Mouse (Mus musculus): ENCODE results near the gene Hoxc10. TPM values are rescaled to one million over a fixed set of nuclear protein-coding genes. Genes with fewer than 3 reads are reported as not detected.

Gene Hoxc10
- polyA plus RNA-seq, 1 experiment from 2014 or later = 60.4 TPM

GRCm38 (mm10) chr15:102953561-102953960, 13.0 kb upstream of the Hoxc10 start:
- Histone ChIP-seq H3K27ac (ENCODE audit: low read depth, low read length) (no peak overlapping the region), H3K4me2 (ENCODE audit: low read depth) (peak overlapping the region; percentile 19), H3K4me3 (ENCODE audit: low read depth, low read length) (no peak overlapping the region; the same call in 1 of the 2 replicates), H3K9me3 (ENCODE audit: control insufficient read depth, low read length) (no peaks in the 10 kb centered on the region), H3K27me3 (ENCODE audit: control insufficient read depth, insufficient read depth, low read length) (peaks cover 100% of the 10 kb centered on the region), H3K9ac (ENCODE audit: low read length) (peak overlapping the region; percentile 23), H3K4me1 (ENCODE audit: control insufficient read depth, insufficient read depth, low read length) (no peaks in the 10 kb centered on the region), H3K36me3 (ENCODE audit: control insufficient read depth, insufficient read depth, low read length) (no peaks in the 10 kb centered on the region)
- ATAC-seq (ENCODE audit: insufficient read depth, low FRiP score, low TSS enrichment) (no peak), DNase-seq (ENCODE audit: low spot score) (no peak)
- 4% methylated on average over 6 of the region's 6 CpGs for WGBS

GRCm38 (mm10) chr15:102954192-102955006, 12.2 kb upstream of the Hoxc10 start, which contains the start of gene Hoxc11:
Gene Hoxc11 (plus strand): TSS chr15:102954427.
- peaks cover 98% of the 10 kb centered on the region for H3K27me3 ChIP-seq (ENCODE audit: control insufficient read depth, insufficient read depth, low read length)
- H3K27ac ChIP-seq (ENCODE audit: low read depth, low read length) = peak within 1 kb of the TSS; percentile 27; the same call in 1 of the 2 replicates
- peak within 1 kb of the TSS; percentile 31 for H3K4me2 ChIP-seq (ENCODE audit: low read depth)
- peak within 1 kb of the TSS; percentile 70 for H3K9ac ChIP-seq (ENCODE audit: low read length)
- under 1% methylated on average over 56 of the region's 57 CpGs for WGBS
- H3K4me1 ChIP-seq (ENCODE audit: control insufficient read depth, insufficient read depth, low read length) = no peaks in the 10 kb centered on the region
- no peak for DNase-seq (ENCODE audit: low spot score)
- no peaks in the 10 kb centered on the region for H3K9me3 ChIP-seq (ENCODE audit: control insufficient read depth, low read length)
- H3K36me3 ChIP-seq (ENCODE audit: control insufficient read depth, insufficient read depth, low read length) = no peaks in the 10 kb centered on the region
- ATAC-seq (ENCODE audit: insufficient read depth, low FRiP score, low TSS enrichment) = no peak
- peak within 1 kb of the TSS; percentile 42 for H3K4me3 ChIP-seq (ENCODE audit: low read depth, low read length)

GRCm38 (mm10) chr15:102955007-102955382, 11.6 kb upstream of the Hoxc10 start:
- WGBS = under 1% methylated on average over 28 of the region's 28 CpGs
- Histone ChIP-seq H3K9ac (ENCODE audit: low read length) (peak overlapping the region; percentile 70), H3K9me3 (ENCODE audit: control insufficient read depth, low read length) (no peaks in the 10 kb centered on the region), H3K36me3 (ENCODE audit: control insufficient read depth, insufficient read depth, low read length) (no peaks in the 10 kb centered on the region), H3K4me3 (ENCODE audit: low read depth, low read length) (peak overlapping the region; percentile 42), H3K4me2 (ENCODE audit: low read depth) (peak overlapping the region; percentile 31), H3K27me3 (ENCODE audit: control insufficient read depth, insufficient read depth, low read length) (peaks cover 98% of the 10 kb centered on the region), H3K27ac (ENCODE audit: low read depth, low read length) (peak overlapping the region; percentile 27; the same call in 1 of the 2 replicates), H3K4me1 (ENCODE audit: control insufficient read depth, insufficient read depth, low read length) (no peaks in the 10 kb centered on the region)
- DNase-seq (ENCODE audit: low spot score) = no peak
- ATAC-seq (ENCODE audit: insufficient read depth, low FRiP score, low TSS enrichment) = no peak

- peak overlapping the region; percentile 39 for H3K4me2 ChIP-seq (ENCODE audit: low read depth)
- ATAC-seq (ENCODE audit: insufficient read depth, low FRiP score, low TSS enrichment) = no peak
- peaks cover 98% of the 10 kb centered on the region for H3K27me3 ChIP-seq (ENCODE audit: control insufficient read depth, insufficient read depth, low read length)
- DNase-seq (ENCODE audit: low spot score) = no peak
- peak overlapping the region; percentile 70 for H3K9ac ChIP-seq (ENCODE audit: low read length)
- H3K36me3 ChIP-seq (ENCODE audit: control insufficient read depth, insufficient read depth, low read length) = no peaks in the 10 kb centered on the region
- no peaks in the 10 kb centered on the region for H3K9me3 ChIP-seq (ENCODE audit: control insufficient read depth, low read length)
- H3K27ac ChIP-seq (ENCODE audit: low read depth, low read length) = peak overlapping the region; percentile 11; the same call in 1 of the 2 replicates
- no peaks in the 10 kb centered on the region for H3K4me1 ChIP-seq (ENCODE audit: control insufficient read depth, insufficient read depth, low read length)
- under 1% methylated on average over 38 of the region's 40 CpGs for WGBS
- peak overlapping the region; percentile 42 for H3K4me3 ChIP-seq (ENCODE audit: low read depth, low read length)
These were observed 10.6 kb upstream of the Hoxc10 start for GRCm38 (mm10) chr15:102955833-102956640.

- no peak overlapping the region for H3K27ac ChIP-seq (ENCODE audit: low read depth, low read length)
- 1% methylated on average over 12 of the region's 12 CpGs for WGBS
- peak overlapping the region; percentile 42 for H3K4me3 ChIP-seq (ENCODE audit: low read depth, low read length)
- ATAC-seq (ENCODE audit: insufficient read depth, low FRiP score, low TSS enrichment) (no peak), DNase-seq (ENCODE audit: low spot score) (no peak)
- H3K4me2 ChIP-seq (ENCODE audit: low read depth) = peak overlapping the region; percentile 39
- H3K36me3 ChIP-seq (ENCODE audit: control insufficient read depth, insufficient read depth, low read length) = no peaks in the 10 kb centered on the region
- H3K9ac ChIP-seq (ENCODE audit: low read length) = peak overlapping the region; percentile 70
- peaks cover 98% of the 10 kb centered on the region for H3K27me3 ChIP-seq (ENCODE audit: control insufficient read depth, insufficient read depth, low read length)
- no peaks in the 10 kb centered on the region for H3K9me3 ChIP-seq (ENCODE audit: control insufficient read depth, low read length)
- no peaks in the 10 kb centered on the region for H3K4me1 ChIP-seq (ENCODE audit: control insufficient read depth, insufficient read depth, low read length)
These were observed 9.7 kb upstream of the Hoxc10 start for GRCm38 (mm10) chr15:102956906-102957305.

GRCm38 (mm10) chr15:102959663-102960191, 6.9 kb upstream of the Hoxc10 start:
- Histone ChIP-seq H3K4me1 (ENCODE audit: control insufficient read depth, insufficient read depth, low read length) (no peaks in the 10 kb centered on the region), H3K4me2 (ENCODE audit: low read depth) (peak overlapping the region; percentile 26), H3K9ac (ENCODE audit: low read length) (peak overlapping the region; percentile 50), H3K36me3 (ENCODE audit: control insufficient read depth, insufficient read depth, low read length) (no peaks in the 10 kb centered on the region), H3K9me3 (ENCODE audit: control insufficient read depth, low read length) (no peaks in the 10 kb centered on the region), H3K27me3 (ENCODE audit: control insufficient read depth, insufficient read depth, low read length) (peaks cover 94% of the 10 kb centered on the region), H3K4me3 (ENCODE audit: low read depth, low read length) (peak overlapping the region; percentile 15; the same call in 1 of the 2 replicates), H3K27ac (ENCODE audit: low read depth, low read length) (peak overlapping the region; percentile 24)
- no peak for ATAC-seq (ENCODE audit: insufficient read depth, low FRiP score, low TSS enrichment)
- WGBS = 1% methylated on average over 13 of the region's 13 CpGs
- no peak for DNase-seq (ENCODE audit: low spot score)

GRCm38 (mm10) chr15:102961728-102962127, 4.9 kb upstream of the Hoxc10 start:
- Histone ChIP-seq H3K4me2 (ENCODE audit: low read depth) (peak overlapping the region; percentile 39), H3K4me1 (ENCODE audit: control insufficient read depth, insufficient read depth, low read length) (no peaks in the 10 kb centered on the region), H3K27me3 (ENCODE audit: control insufficient read depth, insufficient read depth, low read length) (peaks cover 93% of the 10 kb centered on the region), H3K4me3 (ENCODE audit: low read depth, low read length) (peak overlapping the region; percentile 21), H3K9me3 (ENCODE audit: control insufficient read depth, low read length) (no peaks in the 10 kb centered on the region), H3K9ac (ENCODE audit: low read length) (peak overlapping the region; percentile 35), H3K27ac (ENCODE audit: low read depth, low read length) (peak overlapping the region; percentile 15; the same call in 1 of the 2 replicates), H3K36me3 (ENCODE audit: control insufficient read depth, insufficient read depth, low read length) (no peaks in the 10 kb centered on the region)
- 2% methylated on average over 6 of the region's 6 CpGs for WGBS
- DNase-seq (ENCODE audit: low spot score) = no peak
- no peak for ATAC-seq (ENCODE audit: insufficient read depth, low FRiP score, low TSS enrichment)

- WGBS = 1% methylated on average over 13 of the region's 13 CpGs
- Histone ChIP-seq H3K4me1 (ENCODE audit: control insufficient read depth, insufficient read depth, low read length) (no peaks in the 10 kb centered on the region), H3K9me3 (ENCODE audit: control insufficient read depth, low read length) (no peaks in the 10 kb centered on the region), H3K27me3 (ENCODE audit: control insufficient read depth, insufficient read depth, low read length) (peaks cover 93% of the 10 kb centered on the region), H3K4me2 (ENCODE audit: low read depth) (peak overlapping the region; percentile 57), H3K9ac (ENCODE audit: low read length) (peak overlapping the region; percentile 55), H3K36me3 (ENCODE audit: control insufficient read depth, insufficient read depth, low read length) (no peaks in the 10 kb centered on the region), H3K4me3 (ENCODE audit: low read depth, low read length) (peak overlapping the region; percentile 28), H3K27ac (ENCODE audit: low read depth, low read length) (peak overlapping the region; percentile 29; the same call in 1 of the 2 replicates)
- DNase-seq (ENCODE audit: low spot score) = no peak
- no peak for ATAC-seq (ENCODE audit: insufficient read depth, low FRiP score, low TSS enrichment)
These were observed 4.1 kb upstream of the Hoxc10 start for GRCm38 (mm10) chr15:102962492-102962891.
